8 mouse cellular contexts compared by ENCODE assay signal in the genomic region with DNA sequence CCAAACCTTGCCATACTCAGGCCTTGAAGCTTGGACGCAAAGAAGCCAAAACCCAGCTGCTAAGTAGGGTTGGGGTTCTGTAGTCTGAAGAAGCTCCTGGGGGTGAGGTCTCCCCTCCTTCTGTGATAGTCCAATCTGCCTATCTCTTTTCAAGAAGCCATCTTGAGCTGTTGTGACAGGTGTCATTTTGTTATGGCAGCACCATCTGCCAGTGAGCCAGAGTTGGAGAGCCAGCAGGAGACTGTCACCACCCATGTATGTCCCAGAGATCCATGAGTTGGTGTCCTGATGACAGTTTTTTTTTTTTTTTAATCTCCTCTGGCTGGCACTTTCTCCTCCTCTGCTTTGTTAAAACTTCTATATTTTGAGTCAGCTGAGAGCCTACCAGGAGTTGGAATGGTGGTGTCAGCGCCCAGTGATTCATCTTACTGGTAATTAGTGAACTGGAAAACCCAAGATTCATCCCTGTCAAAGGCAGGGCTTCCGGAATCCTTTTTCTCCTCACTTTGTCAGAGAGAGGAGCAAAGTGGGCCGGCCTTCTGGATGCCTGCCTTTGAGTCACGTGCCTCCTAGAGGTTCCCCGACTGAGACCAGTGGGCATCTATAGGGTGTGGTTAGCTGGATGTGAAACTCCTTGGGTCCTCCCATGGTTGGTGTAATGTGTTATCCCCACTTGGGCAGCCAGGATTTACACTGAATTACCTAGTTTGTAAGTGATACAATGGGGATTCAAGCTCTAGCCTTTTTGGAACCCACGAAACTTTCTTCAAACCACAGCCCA. TPM values are rescaled to one million over a fixed set of nuclear protein-coding genes. Genes with fewer than 3 reads are reported as not detected.
DNase-seq lines count a peak whose midpoint lies in the region.

No protein-coding gene starts in this region.

- peak; percentile 54 to 59 for DNase-seq in right cerebral cortex, adult 2 months (ENCODE audit: low spot score in 2 of 2)
- no peak for DNase-seq in right cerebral cortex, postnatal 14 days
- DNase-seq in heart, embryonic 10.5 days (ENCODE audit: low spot score) = no peak
- DNase-seq in kidney, postnatal 14 days = peak; percentile 47
- peak; percentile 74 for DNase-seq in lung, postnatal 36 days
- no peak for DNase-seq in ovary, postnatal 14 days (ENCODE audit: low spot score)
- no peak for DNase-seq in thymus, postnatal 4 days

- peaks cover 5% of the 10 kb centered on the region; the same call in 1 of the 2 replicates for H3K4me1 ChIP-seq in brown adipose tissue, adult 24 weeks (ENCODE audit: control insufficient read depth, insufficient read depth, insufficient read length, low read length)
- peaks cover 68% of the 10 kb centered on the region for H3K4me1 ChIP-seq in heart, embryonic 10.5 days

- no peaks in the 10 kb centered on the region for H3K9me3 ChIP-seq in heart, embryonic 10.5 days

- 45% methylated on average over 7 of the region's 7 CpGs for WGBS in heart, embryonic 10.5 days

- peaks cover 19% of the 10 kb centered on the region for H3K36me3 ChIP-seq in heart, embryonic 10.5 days

- 0 out of 2 replicates have a peak overlapping the region, but pooled peaks have one; percentile 60 for H3K4me3 ChIP-seq in brown adipose tissue, adult 24 weeks (ENCODE audit: insufficient read depth, low read depth, low read length)
- H3K4me3 ChIP-seq in heart, embryonic 10.5 days = peak overlapping the region; percentile 98

- H3K27me3 ChIP-seq in heart, embryonic 10.5 days (ENCODE audit: insufficient read depth, poor library complexity, severe bottlenecking) = no peaks in the 10 kb centered on the region

- peak overlapping the region; percentile 97 for H3K27ac ChIP-seq in brown adipose tissue, adult 24 weeks (replicated peaks; ENCODE audit: low read depth, low read length)
- peak overlapping the region; percentile 93 for H3K27ac ChIP-seq in heart, embryonic 10.5 days

RNA-seq across cellular contexts. Expression of gene Stk40, which starts 1.5 kb away (rescaled TPM):
- 53.8 and 65.5 TPM in 2 replicates for polyA plus RNA-seq in brown adipose tissue, adult 24 weeks (2012; ENCODE audit: insufficient read depth, insufficient read length, missing spikeins)
- polyA plus RNA-seq in heart, embryonic 10.5 days (2016; fragmentation: Nextera tagmentation; extraction: Ambion mirVana) = 37.7 and 39.0 TPM in 2 replicates

RNA-seq across cellular contexts. Expression of gene Lsm10, which starts 5.8 kb away (rescaled TPM):
- 19.2 and 24.1 TPM in 2 replicates for polyA plus RNA-seq in brown adipose tissue, adult 24 weeks (2012; ENCODE audit: insufficient read depth, insufficient read length, missing spikeins)
- polyA plus RNA-seq in heart, embryonic 10.5 days (2016; fragmentation: Nextera tagmentation; extraction: Ambion mirVana) = 47.5 and 47.7 TPM in 2 replicates

RNA-seq across cellular contexts. Expression of gene Oscp1, which starts 43.9 kb away (rescaled TPM):
- 16.3 and 26.3 TPM in 2 replicates for polyA plus RNA-seq in brown adipose tissue, adult 24 weeks (2012; ENCODE audit: insufficient read depth, insufficient read length, missing spikeins)
- polyA plus RNA-seq in heart, embryonic 10.5 days (2016; fragmentation: Nextera tagmentation; extraction: Ambion mirVana) = 8.2 and 9.1 TPM in 2 replicates

RNA-seq across cellular contexts. Expression of gene Eva1b, which starts 45.3 kb away (rescaled TPM):
- polyA plus RNA-seq in brown adipose tissue, adult 24 weeks (2012; ENCODE audit: insufficient read depth, insufficient read length, missing spikeins) = 8.6 and 13.5 TPM in 2 replicates
- polyA plus RNA-seq in heart, embryonic 10.5 days (2016; fragmentation: Nextera tagmentation; extraction: Ambion mirVana) = 26.3 and 39.5 TPM in 2 replicates

RNA-seq across cellular contexts. Expression of gene Mrps15, which starts 55.5 kb away (rescaled TPM):
- 275 and 283 TPM in 2 replicates for polyA plus RNA-seq in brown adipose tissue, adult 24 weeks (2012; ENCODE audit: insufficient read depth, insufficient read length, missing spikeins)
- 142 and 157 TPM in 2 replicates for polyA plus RNA-seq in heart, embryonic 10.5 days (2016; fragmentation: Nextera tagmentation; extraction: Ambion mirVana)

Comparison
In these comparisons a context has a peak if more than half of its experiments do, and no peak if none do; other contexts are left out.
1. DNase-seq: peak in right cerebral cortex, adult 2 months (2 of 2), kidney, postnatal 14 days (single experiment) and lung, postnatal 36 days (single experiment); none in right cerebral cortex, postnatal 14 days (single experiment), heart, embryonic 10.5 days (single experiment), ovary, postnatal 14 days (single experiment) and thymus, postnatal 4 days (single experiment).